Mouse (Mus musculus): ENCODE results near the gene Mboat1. TPM values are rescaled to one million over a fixed set of nuclear protein-coding genes. Genes with fewer than 3 reads are reported as not detected.

Gene Mboat1
- polyA plus RNA-seq, 1 experiment from 2014 or later = 1.6 TPM

DNA sequence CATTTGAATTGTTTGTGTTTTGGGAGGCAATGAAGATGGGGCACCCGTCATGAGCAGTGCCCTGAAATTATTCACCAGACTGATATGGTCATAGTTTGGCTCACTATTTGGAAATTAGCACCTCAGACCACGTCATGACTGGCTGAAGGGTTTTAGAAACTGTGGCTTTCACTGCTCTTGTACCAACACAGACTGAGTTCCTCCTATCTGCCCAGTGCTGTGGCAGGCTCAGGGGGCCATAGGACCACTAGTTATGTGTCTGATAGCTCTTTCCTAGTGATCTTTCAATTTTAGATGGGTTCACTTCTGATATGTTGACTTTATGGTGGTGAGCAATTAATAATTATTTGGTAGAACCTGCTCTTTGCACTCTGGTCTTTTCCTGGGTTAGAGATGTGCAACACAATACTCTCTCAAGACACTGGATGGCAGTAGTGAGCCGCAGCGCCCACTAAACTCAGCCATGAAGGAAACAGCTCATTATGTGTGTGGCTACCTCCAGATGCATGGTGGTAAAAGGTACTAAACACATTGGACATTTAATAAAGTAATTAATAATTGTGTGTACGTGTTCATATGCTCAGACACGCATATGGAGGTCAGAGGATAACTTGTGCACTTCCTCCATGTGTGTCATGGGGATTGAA lies 135.9 kb downstream of the Mboat1 start:
- no peaks in the 10 kb centered on the region for H3K9me3 ChIP-seq (replicated peaks)
- no peak for ATAC-seq (ENCODE audit: insufficient read depth)
- 12% methylated on average over 6 of the region's 6 CpGs for WGBS (ENCODE audit: insufficient replicate concordance)
- H3K27me3 ChIP-seq = no peaks in the 10 kb centered on the region
- H3K4me3 ChIP-seq (replicated peaks) = no peak overlapping the region
- H3K4me1 ChIP-seq (replicated peaks) = no peaks in the 10 kb centered on the region
- no peak overlapping the region for H3K4me2 ChIP-seq
- H3K36me3 ChIP-seq (replicated peaks) = no peaks in the 10 kb centered on the region
- no peak overlapping the region for H3K9ac ChIP-seq
- no peak overlapping the region for H3K27ac ChIP-seq (replicated peaks)

Other genes with a start within 250 kb of the Mboat1 start
- 3.9 and 4.0 TPM in 2 replicates for gene E2f3, start 150.4 kb upstream of the Mboat1 start, polyA plus RNA-seq (2015; fragmentation: Nextera tagmentation; extraction: Ambion mirVana)
- 12.8 and 13.1 TPM in 2 replicates for gene Agtr1a, start 200.0 kb downstream of the Mboat1 start, polyA plus RNA-seq (2015; fragmentation: Nextera tagmentation; extraction: Ambion mirVana)